Mouse (Mus musculus): Measurements from ENCODE around the gene Fgd5. TPM values are rescaled to one million over a fixed set of nuclear protein-coding genes. Genes with fewer than 3 reads are reported as not detected.
A peak's percentile ranks its signal among the peaks of the same experiment; 100 is the strongest.
"Not testable (repeated sequence)": the region's sequence is repeated elsewhere in the genome, so short reads cannot be mapped to it uniquely, and the experiment has no call there.

The Fgd5 gene
- 7.8 and 8.7 TPM in 2 replicates for polyA plus RNA-seq (2015; fragmentation: Nextera tagmentation; extraction: Ambion mirVana)

GRCm38 (mm10) chr6:91978371-91979300 is at the start of gene Fgd5:
Gene Fgd5 (plus strand): TSS chr6:91978878.
- H3K4me2 ChIP-seq = peak within 1 kb of the TSS; percentile 97
- no peak within 1 kb of the TSS for H3K27ac ChIP-seq
- peak; percentile 72; the same call in 1 of the 2 replicates for ATAC-seq (ENCODE audit: insufficient read depth, low FRiP score, low read depth)
- no peaks in the 10 kb centered on the region for H3K36me3 ChIP-seq
- peak within 1 kb of the TSS; percentile 39 for H3K9ac ChIP-seq
- H3K4me1 ChIP-seq = peaks cover 12% of the 10 kb centered on the region
- WGBS = 2% methylated on average over 54 of the region's 62 CpGs
- peaks cover 23% of the 10 kb centered on the region for H3K27me3 ChIP-seq (replicated peaks)
- H3K9me3 ChIP-seq = no peaks in the 10 kb centered on the region
- H3K4me3 ChIP-seq (replicated peaks) = peak within 1 kb of the TSS; percentile 56

GRCm38 (mm10) chr6:91931231-91931630 is 47.4 kb upstream of the Fgd5 start:
- Histone ChIP-seq H3K9ac (no peak overlapping the region), H3K27ac (peak overlapping the region; percentile 24; the same call in 1 of the 2 replicates), H3K4me2 (no peak overlapping the region), H3K4me3 (replicated peaks) (no peak overlapping the region), H3K27me3 (replicated peaks) (no peaks in the 10 kb centered on the region), H3K4me1 (no peaks in the 10 kb centered on the region), H3K9me3 (no peaks in the 10 kb centered on the region), H3K36me3 (no peaks in the 10 kb centered on the region)
- ATAC-seq (ENCODE audit: insufficient read depth, low FRiP score, low read depth) = no peak
- 61% methylated on average over 5 of the region's 5 CpGs for WGBS

- WGBS = 53% methylated on average over 4 of the region's 4 CpGs
- H3K4me1 ChIP-seq = no peaks in the 10 kb centered on the region
Measured at GRCm38 (mm10) chr6:91938491-91938890, 40.2 kb upstream of the Fgd5 start.

GRCm38 (mm10) chr6:91948426-91948825 is 30.3 kb upstream of the Fgd5 start:
- H3K4me3 ChIP-seq (replicated peaks) = no peak overlapping the region
- H3K4me1 ChIP-seq = no peaks in the 10 kb centered on the region
- H3K27ac ChIP-seq = no peak overlapping the region
- H3K9me3 ChIP-seq = no peaks in the 10 kb centered on the region
- H3K27me3 ChIP-seq (replicated peaks) = no peaks in the 10 kb centered on the region
- no peak overlapping the region for H3K9ac ChIP-seq
- WGBS = 65% methylated on average over 2 of the region's 2 CpGs
- no peak for ATAC-seq (ENCODE audit: insufficient read depth, low FRiP score, low read depth)
- H3K4me2 ChIP-seq = no peak overlapping the region
- no peaks in the 10 kb centered on the region for H3K36me3 ChIP-seq

More at GRCm38 (mm10) chr6:91938491-91938890, 40.2 kb upstream of the Fgd5 start:
- no peak overlapping the region for H3K4me3 ChIP-seq (replicated peaks)
- no peak overlapping the region for H3K4me2 ChIP-seq
- H3K27ac ChIP-seq = no peak overlapping the region
- H3K27me3 ChIP-seq (replicated peaks) = no peaks in the 10 kb centered on the region
- no peaks in the 10 kb centered on the region for H3K36me3 ChIP-seq
- ATAC-seq (ENCODE audit: insufficient read depth, low FRiP score, low read depth) = no peak
- H3K9ac ChIP-seq = no peak overlapping the region
- no peaks in the 10 kb centered on the region for H3K9me3 ChIP-seq

GRCm38 (mm10) chr6:91958015-91958414 is 20.7 kb upstream of the Fgd5 start:
- WGBS = 20% methylated on average over 1 of the region's 8 CpGs
- H3K4me3 ChIP-seq (replicated peaks); ATAC-seq (ENCODE audit: insufficient read depth, low FRiP score, low read depth); H3K4me2 ChIP-seq; H3K27ac ChIP-seq; H3K9me3 ChIP-seq; H3K9ac ChIP-seq; H3K36me3 ChIP-seq; H3K4me1 ChIP-seq; H3K27me3 ChIP-seq (replicated peaks): not testable (repeated sequence)

- Histone ChIP-seq H3K36me3 (no peaks in the 10 kb centered on the region), H3K4me3 (replicated peaks) (no peak overlapping the region), H3K4me1 (no peaks in the 10 kb centered on the region), H3K9ac (no peak overlapping the region), H3K4me2 (peak overlapping the region; percentile 31), H3K9me3 (no peaks in the 10 kb centered on the region), H3K27me3 (replicated peaks) (no peaks in the 10 kb centered on the region), H3K27ac (peak overlapping the region; percentile 57; the same call in 1 of the 2 replicates)
- no peak for ATAC-seq (ENCODE audit: insufficient read depth, low FRiP score, low read depth)
- WGBS = 21% methylated on average over 8 of the region's 8 CpGs
Measured at GRCm38 (mm10) chr6:91960028-91960811, 18.5 kb upstream of the Fgd5 start.

- no peak overlapping the region for H3K27ac ChIP-seq
Measured at GRCm38 (mm10) chr6:91963429-91963828, 15.2 kb upstream of the Fgd5 start.

GRCm38 (mm10) chr6:91965060-91965459 is 13.6 kb upstream of the Fgd5 start:
- Histone ChIP-seq H3K4me1 (no peaks in the 10 kb centered on the region), H3K9me3 (no peaks in the 10 kb centered on the region), H3K27ac (no peak overlapping the region), H3K9ac (no peak overlapping the region), H3K36me3 (no peaks in the 10 kb centered on the region), H3K4me2 (no peak overlapping the region), H3K4me3 (replicated peaks) (no peak overlapping the region), H3K27me3 (replicated peaks) (no peaks in the 10 kb centered on the region)
- 84% methylated on average over 8 of the region's 8 CpGs for WGBS
- ATAC-seq (ENCODE audit: insufficient read depth, low FRiP score, low read depth) = no peak

More at GRCm38 (mm10) chr6:91963429-91963828, 15.2 kb upstream of the Fgd5 start:
- no peaks in the 10 kb centered on the region for H3K27me3 ChIP-seq (replicated peaks)
- H3K4me3 ChIP-seq (replicated peaks) = no peak overlapping the region
- no peaks in the 10 kb centered on the region for H3K4me1 ChIP-seq
- no peak overlapping the region for H3K4me2 ChIP-seq
- H3K9ac ChIP-seq = no peak overlapping the region
- H3K9me3 ChIP-seq = no peaks in the 10 kb centered on the region
- ATAC-seq (ENCODE audit: insufficient read depth, low FRiP score, low read depth) = 0 out of 2 replicates have a peak, but pooled peaks have one; percentile 9
- WGBS = 24% methylated on average over 4 of the region's 4 CpGs
- no peaks in the 10 kb centered on the region for H3K36me3 ChIP-seq

GRCm38 (mm10) chr6:91966006-91966405 is 12.7 kb upstream of the Fgd5 start:
- Histone ChIP-seq H3K27me3 (replicated peaks) (no peaks in the 10 kb centered on the region), H3K4me2 (no peak overlapping the region), H3K36me3 (no peaks in the 10 kb centered on the region), H3K27ac (no peak overlapping the region), H3K9ac (no peak overlapping the region), H3K4me1 (no peaks in the 10 kb centered on the region), H3K9me3 (no peaks in the 10 kb centered on the region), H3K4me3 (replicated peaks) (no peak overlapping the region)
- ATAC-seq (ENCODE audit: insufficient read depth, low FRiP score, low read depth) = no peak
- WGBS = 44% methylated on average over 6 of the region's 6 CpGs

GRCm38 (mm10) chr6:91972201-91972646 is 6.5 kb upstream of the Fgd5 start:
- Histone ChIP-seq H3K27ac (no peak overlapping the region), H3K4me2 (no peak overlapping the region), H3K9me3 (no peaks in the 10 kb centered on the region), H3K27me3 (replicated peaks) (no peaks in the 10 kb centered on the region), H3K4me3 (replicated peaks) (no peak overlapping the region), H3K9ac (no peak overlapping the region), H3K4me1 (no peaks in the 10 kb centered on the region), H3K36me3 (no peaks in the 10 kb centered on the region)
- ATAC-seq (ENCODE audit: insufficient read depth, low FRiP score, low read depth) = peak; percentile 45
- 41% methylated on average over 9 of the region's 9 CpGs for WGBS

- H3K27ac ChIP-seq = no peak overlapping the region
- 74% methylated on average over 6 of the region's 6 CpGs for WGBS
- no peak for ATAC-seq (ENCODE audit: insufficient read depth, low FRiP score, low read depth)
Measured at GRCm38 (mm10) chr6:91973972-91974371, 4.7 kb upstream of the Fgd5 start.

More at GRCm38 (mm10) chr6:91973972-91974371, 4.7 kb upstream of the Fgd5 start:
- peaks cover 3% of the 10 kb centered on the region; the same call in 1 of the 2 replicates for H3K27me3 ChIP-seq (replicated peaks)
- H3K9ac ChIP-seq = no peak overlapping the region
- peaks cover 8% of the 10 kb centered on the region for H3K4me1 ChIP-seq
- no peak overlapping the region for H3K4me2 ChIP-seq
- H3K9me3 ChIP-seq = no peaks in the 10 kb centered on the region
- no peak overlapping the region for H3K4me3 ChIP-seq (replicated peaks)
- no peaks in the 10 kb centered on the region for H3K36me3 ChIP-seq
